Mouse (Mus musculus) inflammation-experienced regulatory T-cells (primary cell): ENCODE results near the gene Gm20914. TPM values are rescaled to one million over a fixed set of nuclear protein-coding genes. Genes with fewer than 3 reads are reported as not detected.

Source experiments
- polyA plus RNA-seq, 2 experiments: library from polyadenylated mRNA; unstranded; fragments of 100-300 nt; shearing (Covaris generic); gene quantifications; one replicate each; pipeline ENCODE4 v1.2.1; 2017

The Gm20914 gene
- polyA plus RNA-seq, result not detected

GRCm38 (mm10) chrY:5725678-5726077, at the start of gene Gm20914:
Gm20914 (plus strand) TSS chrY:5725978.

Other genes starting within 250 kb of the Gm20914 start
- gene Gm21854, start 69.0 kb upstream of the Gm20914 start, polyA plus RNA-seq, result not detected
- gene Gm28171, start 67.4 kb downstream of the Gm20914 start, polyA plus RNA-seq, result not detected
- not detected for gene Gm21778, start 216.5 kb downstream of the Gm20914 start, polyA plus RNA-seq